Mouse (Mus musculus) embryo, embryonic 9.5 days (tissue): ENCODE data around the gene Ccdc39.

Experiments used
- DNase-seq: peaks from one replicate; pipeline ENCODE4 v3.0.0-alpha.2; 2017; ENCODE audit errors: extremely low spot score

Ccdc39 gene

GRCm38 (mm10) chr3:33790975-33791374, 53.1 kb downstream of the Ccdc39 start:
- DNase-seq: no peak
